Mouse (Mus musculus) C2C12 (cell line): Measurements from ENCODE around the gene C330021F23Rik.

Experiments
- CEBPB ChIP-seq: IDR thresholded peaks from one replicate; pipeline ENCODE4 v1.6.1; 2011; ENCODE audit warnings: low read depth, mild to moderate bottlenecking, control low read depth, moderate library complexity
- CTCF ChIP-seq: IDR thresholded peaks from one replicate; pipeline ENCODE4 v1.5.1; 2011; ENCODE audit not compliant: control insufficient read depth, insufficient read depth, insufficient read length
- FOSL1 ChIP-seq: IDR thresholded peaks from one replicate; pipeline ENCODE4 v1.8.0; 2011; ENCODE audit warnings: mild to moderate bottlenecking, low read length; ENCODE audit not compliant: poor library complexity, insufficient read depth, severe bottlenecking
- MAX ChIP-seq: IDR thresholded peaks from one replicate; pipeline ENCODE4 v1.6.1; 2011; ENCODE audit warnings: mild to moderate bottlenecking, control low read depth
- MYOD1 ChIP-seq: IDR thresholded peaks from one replicate; pipeline ENCODE4 v1.6.1; 2011; ENCODE audit warnings: low read depth; ENCODE audit not compliant: control insufficient read depth, insufficient read length
- MYOG ChIP-seq: IDR thresholded peaks from one replicate; pipeline ENCODE4 v1.6.1; 2011; ENCODE audit not compliant: control insufficient read depth, insufficient read length; ENCODE audit errors: extremely low read depth
- USF1 ChIP-seq: IDR thresholded peaks from one replicate; pipeline ENCODE4 v1.6.1; 2011; ENCODE audit warnings: low read depth, mild to moderate bottlenecking, control low read depth, moderate library complexity

DNA sequence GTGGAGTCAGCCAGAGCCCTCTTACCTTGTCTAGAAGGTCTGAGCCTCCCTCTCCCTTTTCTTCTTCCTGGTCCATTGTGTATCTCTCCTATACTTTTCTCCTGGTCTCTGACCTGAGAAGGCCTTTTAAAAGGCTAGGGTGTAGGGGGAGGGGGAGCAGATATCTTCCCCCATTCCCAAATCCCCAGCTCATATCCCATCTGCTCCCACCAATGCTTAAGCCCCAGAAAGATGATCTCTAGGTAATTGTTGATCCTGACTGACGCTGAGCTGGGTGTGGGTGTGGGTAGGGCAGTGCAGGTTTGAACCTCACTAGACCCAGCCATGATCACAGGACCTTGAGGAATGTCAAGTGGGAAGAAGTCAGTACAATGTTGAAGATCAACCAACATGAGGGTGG lies 57.7 kb downstream of the C330021F23Rik start, which contains the start of gene Pcp2:
- TF ChIP-seq CTCF (no peak), USF1 (no peak), MYOD1 (no peak), MAX (no peak), CEBPB (no peak), FOSL1 (no peak), MYOG (no peak)
